Mouse (Mus musculus): ENCODE measurements around the gene Ms4a7. TPM values are rescaled to one million over a fixed set of nuclear protein-coding genes. Genes with fewer than 3 reads are reported as not detected.
"Not testable (repeated sequence)": the region's sequence is repeated elsewhere in the genome, so short reads cannot be mapped to it uniquely, and the experiment has no call there.

Ms4a7 gene
- total RNA-seq (2021) = 1 to 10 TPM; 1.1 to 1.3 TPM
- long read RNA-seq, experiment 1, partial matches to known transcripts = 0 of 1 reads
- long read RNA-seq, experiment 1, other reads (novel, unspliced or antisense) = 0 of 1 reads
- long read RNA-seq, experiment 2, partial matches to known transcripts = 0 of 5 reads
- long read RNA-seq, experiment 2, other reads (novel, unspliced or antisense) = 0 of 5 reads

DNA sequence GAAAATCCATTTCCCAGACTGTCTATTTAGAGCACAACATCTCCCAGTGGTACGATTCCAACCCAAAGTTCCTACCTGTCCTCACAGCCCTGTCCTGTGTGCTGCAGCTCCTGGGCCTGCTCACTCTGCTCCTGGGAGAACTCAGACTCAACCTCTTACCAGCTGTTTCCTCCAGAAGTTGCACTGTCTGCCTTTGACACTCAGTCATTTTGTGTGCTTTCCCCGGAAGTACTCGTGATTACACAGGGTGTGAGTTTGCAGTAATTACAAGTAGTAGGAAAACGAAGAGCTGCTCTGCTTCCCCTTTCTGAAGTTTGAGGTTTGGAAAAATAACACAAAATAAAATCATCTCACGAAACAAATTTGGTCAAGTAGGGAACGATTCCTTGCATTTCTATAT lies at the start of gene Ms4a7:
Ms4a7 (minus strand) TSS at position 215 of the 400 bp plus-strand sequence.
- no peak for DNase-seq
- intact Hi-C loops (cut with DNase I) = no loop called here

DNA sequence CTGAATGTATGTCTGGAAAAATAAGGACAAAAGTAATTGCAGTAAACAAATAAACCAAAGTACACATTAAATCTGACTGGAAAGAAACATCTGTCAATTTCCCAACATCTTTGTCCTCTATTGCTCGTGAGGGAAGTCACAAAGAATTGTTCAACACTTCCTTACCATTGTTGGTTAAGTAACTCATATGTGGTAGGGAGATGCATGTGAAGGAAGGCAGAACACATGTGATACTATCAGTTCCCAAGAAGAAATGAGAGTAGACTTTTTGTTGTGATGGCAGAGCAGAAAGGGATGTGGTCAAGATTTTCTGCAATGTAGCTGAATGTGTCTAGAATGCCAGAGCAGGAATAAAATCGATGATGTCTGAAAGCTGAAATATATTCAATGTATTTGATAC lies 40.5 kb upstream of the Ms4a7 start:
- DNase-seq = no peak
- intact Hi-C loops (cut with DNase I) = no loop called here

DNA sequence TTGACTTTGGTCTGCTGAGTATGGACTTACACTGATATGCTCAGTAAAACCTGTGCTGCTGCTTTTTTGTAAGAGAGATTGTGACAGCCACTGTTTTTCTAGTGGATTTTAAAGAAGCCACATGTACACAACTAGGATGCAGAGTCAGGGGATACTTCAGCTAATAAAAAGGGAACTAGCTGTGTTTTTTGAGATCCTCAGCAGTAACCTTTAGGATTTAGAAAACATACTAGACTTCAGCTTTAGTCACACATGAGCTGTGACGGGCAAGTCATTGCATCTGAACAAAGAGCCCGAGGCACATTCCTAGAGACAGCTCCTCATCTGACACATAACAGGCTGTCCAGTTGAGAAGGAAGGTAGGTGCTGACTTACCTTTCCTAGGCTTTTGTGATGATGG lies 39.3 kb upstream of the Ms4a7 start, which contains the start of gene Ms4a4a:
Ms4a4a (plus strand) TSS at position 251 of the 400 bp plus-strand sequence.
- intact Hi-C loops (cut with DNase I) = no loop called here
- DNase-seq = no peak

DNA sequence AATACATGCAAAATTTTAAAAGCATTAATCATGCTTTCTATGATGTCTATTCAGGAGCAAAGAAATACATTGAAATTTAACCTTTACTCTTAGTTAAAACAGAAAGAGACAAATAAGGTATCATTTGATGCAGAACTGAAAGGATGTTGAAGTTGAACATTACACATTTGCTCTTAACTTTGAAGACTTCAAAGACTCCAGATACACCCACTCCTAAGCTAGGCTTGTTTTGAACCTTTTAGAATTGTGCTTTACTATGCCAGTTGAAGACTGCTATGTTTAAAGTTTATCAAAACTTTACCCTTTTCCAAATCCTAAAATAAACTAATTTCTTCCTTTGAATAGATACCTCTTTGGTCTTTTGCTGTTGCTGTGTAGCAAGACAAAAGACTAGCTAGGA lies 35.2 kb upstream of the Ms4a7 start:
- DNase-seq = no peak
- intact Hi-C loops (cut with DNase I) = no loop called here

DNA sequence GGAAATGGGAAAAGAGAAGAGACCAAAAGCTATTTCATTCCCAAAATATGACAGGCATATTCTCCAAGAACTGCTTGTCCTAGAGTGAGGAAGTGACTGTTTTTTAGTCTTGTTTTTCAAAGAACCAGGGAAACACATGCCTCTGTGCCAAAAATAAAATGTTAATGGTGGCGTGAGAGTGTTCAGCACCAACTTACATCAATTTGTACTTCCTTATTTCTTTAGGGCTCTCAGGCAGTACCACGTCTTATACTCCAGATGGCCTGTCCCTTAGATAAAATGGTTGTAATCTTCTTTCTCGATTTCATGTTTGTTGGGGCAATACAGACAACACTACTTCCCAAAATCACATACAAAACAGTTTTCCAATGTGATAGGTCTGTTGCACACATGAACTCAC lies 32.4 kb upstream of the Ms4a7 start:
- no peak for DNase-seq
- intact Hi-C loops (cut with DNase I) = no loop called here

DNA sequence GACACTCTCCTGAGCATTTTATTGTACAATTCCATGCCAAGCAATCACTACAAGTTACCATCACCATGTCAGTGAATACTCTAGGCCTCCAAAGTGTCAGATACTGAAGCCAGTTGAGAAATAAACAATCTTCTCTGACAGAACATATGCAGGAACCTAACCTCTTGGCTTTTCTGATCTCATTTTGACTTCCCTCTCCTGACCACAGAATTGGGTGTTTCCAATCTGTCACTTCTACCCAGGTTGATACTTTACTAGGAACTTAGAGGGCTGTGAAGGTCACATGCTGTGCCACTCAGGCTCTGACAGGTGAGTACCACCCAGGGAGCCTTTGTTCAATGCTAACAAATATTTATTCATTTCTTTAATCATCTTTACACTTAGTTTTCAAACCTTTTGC lies 26.1 kb upstream of the Ms4a7 start:
- DNase-seq = no peak
- intact Hi-C loops (cut with DNase I) = loop anchor here (5.0 kb wide), 1 partner anchor 240 kb away; the partner anchor contains the start of gene Ms4a6d

DNA sequence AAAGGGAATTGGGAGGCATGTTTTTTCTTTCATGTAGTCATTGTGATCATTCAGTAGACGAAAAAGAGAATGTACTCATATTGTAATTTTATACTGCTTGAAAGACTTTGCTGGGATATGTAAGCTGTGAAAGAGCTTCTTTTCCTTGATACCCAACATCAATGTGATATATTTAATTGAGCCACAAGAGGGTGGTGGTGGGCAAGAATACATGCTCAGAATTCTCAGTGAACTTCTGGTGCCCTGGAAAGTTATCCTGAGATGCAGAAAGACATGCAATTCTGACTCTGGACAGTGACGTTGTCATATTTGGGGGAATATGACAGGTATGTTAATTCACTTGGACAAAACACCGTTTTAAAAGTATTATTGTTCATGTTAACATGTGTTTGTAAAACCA lies 24.2 kb upstream of the Ms4a7 start:
- DNase-seq = no peak

DNA sequence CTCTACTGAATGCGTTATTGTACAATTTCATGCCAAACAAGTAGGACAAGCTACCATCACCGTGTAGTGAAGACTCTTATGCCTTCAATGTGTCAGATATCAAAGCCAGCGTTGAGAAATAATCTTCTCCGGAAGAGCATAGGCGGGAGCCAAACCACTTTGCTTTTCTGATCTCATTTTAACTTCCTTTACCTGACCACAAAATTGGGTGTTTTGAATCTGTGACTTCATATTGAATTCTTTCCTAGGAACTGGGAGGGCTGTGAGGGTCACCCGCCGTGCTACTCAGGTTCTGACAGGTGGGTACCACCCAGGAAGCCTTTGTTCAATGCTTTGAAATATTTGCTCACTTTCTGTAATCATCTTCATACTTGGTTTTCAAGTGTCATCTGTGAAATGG lies 19.8 kb upstream of the Ms4a7 start:
- intact Hi-C loops (cut with DNase I) = no loop called here
- no peak for DNase-seq

More for the DNA sequence above, 24.2 kb upstream of the Ms4a7 start:
- intact Hi-C loops (cut with DNase I) = loop anchor here (5.0 kb wide), 1 partner anchor 242 kb away; the partner anchor contains the start of gene Ms4a6d

DNA sequence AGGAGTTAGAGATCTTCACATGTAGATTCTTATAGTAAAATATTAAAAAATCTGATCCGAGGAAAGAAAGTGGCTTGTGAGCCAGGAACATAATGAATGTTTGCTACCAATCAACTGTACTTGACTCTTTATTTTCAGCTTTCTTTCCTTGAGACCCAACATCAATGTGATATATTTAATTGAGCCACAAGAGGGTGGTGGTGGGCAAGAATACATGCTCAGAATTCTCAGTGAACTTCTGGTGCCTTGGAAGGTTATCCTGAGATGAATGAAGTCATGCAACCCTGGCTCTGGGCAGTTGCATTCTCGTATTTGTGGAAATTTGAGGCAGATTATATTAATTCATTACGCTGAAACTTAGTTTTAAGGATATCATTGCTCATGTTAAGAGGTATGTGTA lies 15.9 kb upstream of the Ms4a7 start:
- DNase-seq = peak in 1 of 2 experiments; percentile 3
- intact Hi-C loops (cut with DNase I) = no loop called here

DNA sequence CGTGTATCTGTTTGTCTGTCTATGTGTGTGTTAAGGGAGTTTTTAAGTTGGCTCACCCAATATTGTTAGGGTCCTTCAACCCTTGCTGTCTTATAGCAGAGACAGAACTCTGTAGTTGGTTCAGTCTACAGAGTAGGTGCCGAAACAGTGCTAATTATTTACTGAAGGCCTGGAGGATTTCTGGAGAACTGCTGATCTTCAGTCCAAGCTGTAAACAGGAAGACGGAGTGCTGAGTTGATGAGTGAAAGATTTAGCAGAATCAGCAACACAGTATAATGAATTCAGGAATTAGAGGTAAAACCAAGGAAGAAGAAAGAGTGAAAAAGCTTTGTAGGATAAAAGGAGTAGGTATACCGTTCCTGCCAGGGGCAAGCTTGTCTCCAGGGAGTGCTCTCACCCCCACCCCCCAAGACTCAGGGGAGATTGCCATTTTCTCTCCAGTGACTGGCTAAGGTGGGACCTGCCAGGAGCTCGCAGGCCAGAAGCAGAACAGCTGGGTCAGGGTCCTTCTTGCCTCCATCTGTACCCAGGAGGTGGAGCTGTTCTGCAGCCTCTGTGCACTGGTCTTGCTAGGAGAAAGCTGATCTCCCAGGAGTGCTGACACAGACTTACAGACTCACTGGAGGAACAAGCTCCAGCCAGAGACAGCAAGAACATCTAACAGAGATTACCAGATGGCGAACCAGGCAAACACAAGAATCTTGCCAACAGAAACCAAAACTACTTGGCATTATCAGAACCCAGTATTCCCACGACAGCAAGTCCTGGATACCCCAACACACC lies 13.9 kb upstream of the Ms4a7 start:
- DNase-seq = peak; percentile 9 to 23
- intact Hi-C loops (cut with DNase I) = no loop called here

DNA sequence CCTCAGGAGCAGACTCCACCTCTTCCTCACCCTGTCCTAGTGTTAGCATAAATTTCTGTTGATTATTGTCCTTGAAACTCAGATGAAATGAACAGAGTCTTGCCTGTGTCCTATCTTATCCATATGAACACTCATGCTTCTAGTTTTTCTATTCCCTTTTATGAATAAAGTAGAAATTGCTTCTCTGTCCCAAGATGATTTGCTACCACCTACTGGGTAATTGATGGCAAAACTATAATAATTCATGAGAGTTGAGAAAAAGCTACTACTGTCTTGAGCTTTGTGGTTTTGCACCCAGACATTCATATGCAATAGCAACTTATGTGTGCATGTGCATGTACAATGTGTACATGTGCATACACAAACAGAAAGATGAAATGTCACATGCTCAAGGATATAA lies 8.0 kb upstream of the Ms4a7 start:
- intact Hi-C loops (cut with DNase I) = no loop called here
- DNase-seq = no peak

DNA sequence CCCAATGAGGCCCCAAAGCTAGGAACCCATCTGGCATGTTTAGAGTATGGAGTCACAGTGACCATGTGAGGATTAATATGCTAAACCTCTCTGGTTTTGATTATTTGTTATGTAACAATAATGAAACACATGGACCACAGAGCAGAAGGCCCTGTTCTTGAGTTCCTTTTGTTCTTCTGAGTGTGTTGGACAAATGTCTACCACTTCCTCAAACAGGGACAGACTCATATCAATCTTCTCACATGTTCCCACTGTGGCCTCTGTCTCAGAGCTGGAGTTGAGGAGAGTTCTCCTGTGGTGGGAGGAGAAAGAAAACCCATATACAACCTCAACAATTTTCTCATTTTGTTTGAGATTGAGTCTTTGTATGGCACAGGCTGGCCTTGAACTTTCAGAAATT lies 7.2 kb upstream of the Ms4a7 start:
- no peak for DNase-seq
- intact Hi-C loops (cut with DNase I) = no loop called here

DNA sequence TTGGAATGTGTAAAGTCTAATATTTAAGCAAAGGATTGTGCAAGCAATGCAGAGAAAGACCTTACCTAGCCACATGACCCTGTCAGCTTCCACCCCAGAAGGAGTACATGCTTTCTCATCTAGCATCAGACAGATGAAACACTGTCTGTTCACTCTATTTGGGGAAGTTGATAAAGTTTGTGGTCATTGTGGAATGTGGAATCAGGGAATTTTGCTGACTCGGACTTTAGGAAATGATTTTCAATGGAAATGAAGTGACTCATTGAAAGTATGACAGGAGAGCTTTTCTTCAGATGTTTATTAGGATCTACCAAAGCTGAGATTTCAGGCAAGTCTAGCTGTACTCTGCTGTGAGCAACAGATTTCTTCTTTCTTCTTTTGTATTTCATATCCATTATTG lies 14.8 kb downstream of the Ms4a7 start:
- no peak for DNase-seq
- intact Hi-C loops (cut with DNase I) = no loop called here

DNA sequence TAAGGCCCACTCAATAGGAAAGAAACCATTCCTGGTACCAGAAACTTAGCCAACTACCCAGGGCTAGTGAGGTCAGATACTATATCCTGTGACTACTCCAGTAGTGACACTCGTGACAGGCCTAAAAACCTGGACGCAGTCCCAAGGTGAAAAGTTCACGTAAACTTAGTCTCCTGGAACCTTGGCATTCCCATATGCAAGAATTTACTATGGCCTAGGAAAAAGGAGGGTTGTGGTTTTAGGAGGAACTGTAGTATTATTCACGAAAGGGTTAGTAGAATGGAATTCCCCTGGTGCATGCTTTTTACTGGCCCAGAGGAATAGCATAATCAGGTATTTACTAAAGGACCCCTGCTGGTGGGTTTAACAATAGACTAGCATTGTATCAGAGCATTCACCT lies 19.2 kb downstream of the Ms4a7 start:
- no peak for DNase-seq
- intact Hi-C loops (cut with DNase I) = no loop called here

DNA sequence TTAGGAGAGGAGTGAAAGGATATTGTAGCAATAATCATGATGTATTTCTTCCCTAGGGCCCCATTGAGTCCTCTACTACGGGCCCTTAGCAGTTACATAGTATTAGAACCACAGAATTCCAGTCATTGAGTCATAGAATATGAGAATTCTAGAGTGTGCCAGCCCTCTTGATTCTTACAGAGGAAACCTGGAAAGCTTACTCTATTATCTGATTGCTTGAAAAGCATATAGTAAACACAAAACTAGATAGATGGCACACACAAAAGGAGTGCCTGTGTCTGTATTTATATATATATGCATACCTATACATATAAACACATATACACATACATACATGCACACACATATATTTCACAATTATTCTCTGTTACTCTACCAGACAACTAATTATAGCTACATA lies 21.6 kb downstream of the Ms4a7 start, which contains the start of gene Ms4a14:
Ms4a14 (minus strand) TSS at position 101 of the 400 bp plus-strand sequence.
- intact Hi-C loops (cut with DNase I) = no loop called here
- DNase-seq = no peak

DNA sequence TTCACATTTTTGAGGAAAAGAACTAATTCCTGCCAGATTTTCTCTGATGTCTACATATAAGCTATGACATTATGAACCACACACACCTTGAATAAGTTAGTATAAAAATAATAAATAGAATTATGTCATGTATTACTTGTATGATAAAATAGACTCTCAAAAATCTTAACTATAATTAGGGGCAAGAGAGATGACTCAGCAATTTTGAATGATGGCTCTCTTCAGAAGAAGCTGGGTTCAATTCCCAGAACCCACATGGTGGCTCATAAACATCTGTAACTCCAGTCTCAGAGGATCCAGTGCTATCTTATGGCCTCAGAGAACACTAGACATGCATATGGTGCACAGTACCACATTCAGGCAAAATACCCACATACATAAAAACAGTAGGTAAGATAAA lies 27.1 kb downstream of the Ms4a7 start:
- intact Hi-C loops (cut with DNase I) = no loop called here
- DNase-seq = no peak

DNA sequence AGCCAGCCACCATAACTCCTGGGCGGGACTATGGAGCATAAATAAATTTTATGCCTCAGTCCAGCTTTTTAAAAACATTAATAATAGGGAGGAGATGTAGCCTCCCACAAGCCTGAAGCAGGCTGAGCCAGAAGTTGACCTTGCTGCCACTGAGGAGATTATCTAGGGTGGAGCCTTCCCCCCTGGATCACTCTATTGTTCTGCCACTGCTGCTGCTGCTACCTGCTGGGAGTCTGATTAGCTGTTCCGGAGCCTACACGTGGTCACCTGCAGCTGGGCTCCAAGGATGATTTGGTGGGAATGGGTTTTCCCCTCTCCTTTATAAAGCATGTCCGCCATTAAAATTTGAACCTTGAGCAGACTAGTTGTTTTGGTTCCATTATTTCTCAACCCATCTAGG lies 36.4 kb downstream of the Ms4a7 start:
- DNase-seq; intact Hi-C loops (cut with DNase I): not testable (repeated sequence)

DNA sequence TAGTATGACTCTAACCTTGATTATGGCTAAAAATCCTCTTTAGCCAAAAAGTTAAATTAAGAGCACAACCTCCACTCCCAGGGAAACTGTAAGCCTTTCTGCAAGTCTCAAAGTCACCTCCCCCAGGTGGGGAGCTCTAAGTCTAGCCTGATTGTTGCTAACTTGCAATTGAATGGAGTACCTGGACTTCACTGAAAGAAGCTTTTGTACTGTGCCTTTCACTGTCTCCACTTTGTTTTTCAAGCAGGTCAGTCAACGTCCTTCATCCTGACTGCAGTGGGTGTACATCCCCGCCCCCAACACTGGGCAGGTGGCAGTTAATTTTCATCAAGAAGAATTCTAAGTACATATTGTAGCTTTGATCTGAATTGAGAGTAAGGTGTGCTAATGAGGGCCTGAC lies 37.0 kb downstream of the Ms4a7 start:
- intact Hi-C loops (cut with DNase I) = no loop called here
- no peak for DNase-seq

DNA sequence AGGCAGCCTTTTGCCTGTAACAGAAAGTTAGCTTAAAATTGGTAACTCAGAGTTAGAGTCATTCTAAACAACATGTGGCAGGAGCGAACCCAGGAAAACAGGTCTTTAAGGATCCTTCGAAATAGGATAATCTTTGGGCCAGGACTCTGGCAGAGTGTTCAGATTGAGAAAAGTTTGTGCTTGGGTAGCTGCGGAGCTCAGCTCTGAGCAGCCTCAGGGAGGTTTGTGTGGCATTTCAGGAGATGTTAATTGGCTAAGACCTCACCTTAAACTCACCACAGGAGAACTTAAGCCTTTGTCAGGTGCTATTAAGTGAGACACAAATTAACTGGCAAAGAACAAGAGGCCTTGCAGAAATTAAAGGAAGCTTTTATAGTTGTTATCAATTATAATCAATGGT lies 42.3 kb downstream of the Ms4a7 start:
- intact Hi-C loops (cut with DNase I); DNase-seq: not testable (repeated sequence)

DNA sequence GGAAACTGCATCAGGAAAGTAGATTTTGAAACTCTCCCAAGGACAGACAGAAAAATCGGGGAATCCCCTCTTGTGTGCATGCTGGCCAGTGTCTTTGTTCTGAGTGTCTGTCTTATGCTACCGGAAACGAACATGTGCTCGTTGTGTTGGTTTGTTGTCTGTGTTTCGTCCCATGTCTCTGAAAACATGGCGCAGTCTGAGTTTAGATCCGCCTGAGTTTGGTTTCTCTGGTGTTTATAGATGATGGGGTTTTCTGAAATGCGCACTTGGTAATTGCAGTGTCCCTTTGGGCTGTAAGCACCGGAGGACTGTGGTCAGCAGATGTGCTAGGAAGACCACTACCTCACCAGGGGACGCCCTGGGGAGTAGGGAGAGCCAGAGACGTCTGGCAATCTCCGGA lies 43.0 kb downstream of the Ms4a7 start:
- intact Hi-C loops (cut with DNase I) = no loop called here
- DNase-seq = peak in 1 of 2 experiments; percentile 4

DNA sequence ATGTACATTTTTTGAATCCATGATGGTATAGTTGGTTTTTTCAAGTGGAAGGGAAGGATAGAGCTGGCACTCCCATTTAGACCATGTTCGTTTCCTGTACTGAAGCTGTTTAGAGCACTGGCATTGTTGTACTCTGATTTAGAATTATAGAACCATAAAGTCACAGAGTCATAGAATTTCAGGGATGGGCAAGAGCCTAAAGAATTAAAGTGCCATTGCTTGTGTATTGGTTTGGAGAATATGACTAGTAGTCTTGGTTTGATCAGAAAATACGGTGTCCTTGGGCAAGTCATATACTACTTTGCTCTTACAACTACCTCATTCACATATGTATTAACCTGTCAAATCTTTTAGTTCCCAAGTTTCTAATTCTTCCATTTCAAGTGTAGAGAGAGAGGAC lies 52.2 kb downstream of the Ms4a7 start, which contains the start of gene Ms4a5:
Ms4a5 (minus strand) TSS at position 101 of the 400 bp plus-strand sequence.
- DNase-seq = no peak

DNA sequence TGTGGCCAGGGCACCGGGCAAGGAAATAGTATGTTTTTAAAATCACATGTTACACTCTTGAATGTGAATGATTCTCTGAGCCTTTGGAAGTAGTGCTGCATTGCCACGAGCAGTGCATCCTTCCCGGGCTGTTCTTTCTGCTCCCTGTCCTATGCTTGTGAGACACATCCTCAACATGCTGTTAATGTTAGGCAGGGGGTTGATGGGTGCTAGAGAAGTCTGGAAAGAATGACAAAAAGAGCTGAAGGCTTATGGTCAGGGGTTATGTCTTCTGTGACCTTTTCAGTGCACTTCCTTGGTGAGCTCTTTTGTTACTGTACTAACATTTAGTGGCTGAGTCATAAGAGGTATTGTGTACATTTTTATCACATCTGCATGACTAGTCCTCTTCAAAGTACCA lies 55.7 kb downstream of the Ms4a7 start:
- intact Hi-C loops (cut with DNase I) = no loop called here
- no peak for DNase-seq

More for the DNA sequence above, 52.2 kb downstream of the Ms4a7 start, which contains the start of gene Ms4a5:
- intact Hi-C loops (cut with DNase I) = no loop called here
